Mouse (Mus musculus) spleen, adult 12 weeks (tissue): ENCODE results near the gene Rab1b.

Experiments used
- DNase-seq: peaks from one replicate; pipeline ENCODE4 v3.0.0; 2022; ENCODE audit warnings: low spot score

Rab1b gene

DNA sequence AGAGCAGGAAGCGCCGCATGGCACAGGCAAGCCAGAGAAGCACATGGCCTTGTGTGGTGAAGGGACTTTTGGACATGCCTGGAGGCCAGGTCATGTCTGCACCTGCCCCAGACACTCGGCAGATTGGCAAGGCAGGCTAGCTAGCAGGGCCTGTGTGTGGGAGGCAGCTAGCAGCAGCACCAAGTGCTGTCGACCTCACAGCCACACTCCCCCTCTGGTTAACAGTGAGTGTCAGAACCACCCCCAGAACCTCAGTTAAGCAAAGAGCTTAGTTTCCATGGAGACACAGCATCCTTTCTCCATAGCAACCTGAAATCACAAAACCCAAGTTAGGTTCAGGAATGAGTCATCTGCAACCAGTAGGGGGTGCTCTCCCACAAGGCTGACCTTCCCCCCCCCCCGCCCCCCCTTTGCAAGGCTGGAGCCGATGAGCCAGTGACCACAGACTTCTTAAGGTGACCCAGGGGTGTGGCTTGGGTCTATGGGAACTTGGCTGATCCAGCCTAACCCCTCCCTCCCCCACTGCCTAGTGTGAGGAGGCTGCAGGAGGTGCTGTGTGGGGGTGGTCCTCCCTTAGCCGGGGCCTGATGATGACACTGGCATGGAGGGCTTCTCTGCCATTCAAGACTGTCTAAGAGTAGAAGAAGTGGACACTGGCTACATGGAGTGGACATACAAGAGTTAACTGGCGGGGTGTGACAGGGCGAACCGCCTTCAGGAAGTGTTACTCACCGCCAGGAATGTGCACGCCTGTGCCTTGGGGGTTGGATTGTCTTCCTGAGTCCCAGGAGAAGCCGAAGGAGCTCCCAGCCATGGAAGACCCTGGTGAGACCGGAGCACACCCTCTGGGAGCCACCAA lies 56.6 kb downstream of the Rab1b start, which contains the start of gene Rin1:
Rin1 (plus strand) TSS at position 435 of the 859 bp plus-strand sequence.
- DNase-seq, result no peak

DNA sequence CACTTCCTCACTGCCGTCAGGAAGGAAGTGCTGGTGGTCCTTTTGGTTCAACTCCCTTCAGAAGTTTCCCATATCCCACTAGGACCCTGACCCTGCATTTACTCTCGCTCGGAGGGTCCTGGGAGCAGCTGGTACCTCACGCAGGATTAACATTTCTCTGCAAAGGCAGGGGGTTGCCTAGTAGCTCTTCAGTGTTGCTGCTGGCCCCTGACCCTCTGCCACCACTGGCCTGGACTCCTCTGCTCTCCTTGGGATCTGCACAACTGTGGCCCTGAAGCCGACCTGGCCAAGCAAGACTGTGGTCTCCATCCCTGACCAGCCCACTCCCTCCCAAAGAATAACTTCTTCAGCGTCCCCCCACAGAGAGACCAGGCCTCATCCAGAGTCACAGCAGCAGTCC lies 57.5 kb downstream of the Rab1b start:
- no peak for DNase-seq
